Mouse (Mus musculus): ENCODE results near the gene Strip2. TPM values are rescaled to one million over a fixed set of nuclear protein-coding genes. Genes with fewer than 3 reads are reported as not detected.

Strip2 gene
- total RNA-seq, 1 experiment, result 1.3 TPM

DNA sequence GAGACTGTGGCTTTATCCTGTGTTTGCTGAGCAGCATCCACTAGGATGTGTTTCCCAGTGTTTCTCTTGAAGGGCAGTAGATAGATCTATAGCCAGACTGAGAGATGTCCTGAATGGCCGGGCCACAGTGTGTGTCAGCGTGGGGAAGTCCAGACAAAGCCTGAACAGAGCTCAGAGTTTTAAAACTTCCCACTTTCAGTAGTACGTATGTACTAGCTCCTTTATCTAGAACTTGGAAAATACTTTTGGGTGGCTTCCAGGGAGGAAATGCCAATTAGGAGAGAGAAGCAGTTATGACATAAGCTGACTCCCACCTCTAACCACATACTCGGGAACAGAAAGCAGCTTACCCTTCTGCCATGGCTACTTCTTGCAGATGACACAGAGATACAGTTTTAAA lies 23.6 kb downstream of the Strip2 start:
- no peak for DNase-seq (ENCODE audit: low read depth, low spot score)
- in situ Hi-C loops (cut with MboI; ENCODE audit: low sequenced_read_pairs in 2 of 2, unreplicated experiment in 2 of 2), result no loop called here
- H3K9ac ChIP-seq (ENCODE audit: insufficient read depth, low read depth, low read length, poor library complexity, severe bottlenecking), result no peak overlapping the region
- no peaks in the 10 kb centered on the region for H3K36me3 ChIP-seq (ENCODE audit: control insufficient read depth, insufficient read depth, low read length, poor library complexity, severe bottlenecking)
- TF ChIP-seq ZNF384 (IDR thresholded peaks at IDR 0.05; ENCODE audit: low read depth, low read length) (no peak), MAFK (IDR thresholded peaks at IDR 0.05; ENCODE audit: insufficient read depth, low read depth, low read length) (no peak), ZC3H11A (IDR thresholded peaks at IDR 0.05; ENCODE audit: borderline replicate concordance, low read depth, low read length) (no peak), HCFC1 (IDR thresholded peaks at IDR 0.05; ENCODE audit: borderline replicate concordance, insufficient read depth, low read length) (no peak), CHD2 (IDR thresholded peaks at IDR 0.05; ENCODE audit: low read depth, low read length) (no peak)
- no peaks in the 10 kb centered on the region for H3K4me1 ChIP-seq (ENCODE audit: control insufficient read depth in 2 of 2, insufficient read depth in 2 of 2, low read length in 2 of 2, poor library complexity in 1 of 2)
- no peak overlapping the region for H3K27ac ChIP-seq (ENCODE audit: insufficient read depth, low read depth, low read length, poor library complexity, severe bottlenecking)
- H3K4me3 ChIP-seq (ENCODE audit: insufficient read depth in 1 of 2, low read depth in 1 of 2, low read length in 2 of 2, poor library complexity in 1 of 2, severe bottlenecking in 1 of 2), result no peak overlapping the region
- no peaks in the 10 kb centered on the region for H3K9me3 ChIP-seq (ENCODE audit: control insufficient read depth, insufficient read depth, low read depth, low read length)

- in situ Hi-C loops (cut with MboI; ENCODE audit: low sequenced_read_pairs in 2 of 2, unreplicated experiment in 2 of 2), result no loop called here
- Histone ChIP-seq H3K27ac (ENCODE audit: insufficient read depth, low read depth, low read length, poor library complexity, severe bottlenecking) (no peak overlapping the region), H3K4me1 (ENCODE audit: control insufficient read depth in 2 of 2, insufficient read depth in 2 of 2, low read length in 2 of 2, poor library complexity in 1 of 2) (no peaks in the 10 kb centered on the region), H3K4me3 (ENCODE audit: insufficient read depth in 1 of 2, low read depth in 1 of 2, low read length in 2 of 2, poor library complexity in 1 of 2, severe bottlenecking in 1 of 2) (no peak overlapping the region), H3K36me3 (ENCODE audit: control insufficient read depth, insufficient read depth, low read length, poor library complexity, severe bottlenecking) (no peaks in the 10 kb centered on the region), H3K9ac (ENCODE audit: insufficient read depth, low read depth, low read length, poor library complexity, severe bottlenecking) (no peak overlapping the region), H3K9me3 (ENCODE audit: control insufficient read depth, insufficient read depth, low read depth, low read length) (no peaks in the 10 kb centered on the region)
- TF ChIP-seq CHD2 (IDR thresholded peaks at IDR 0.05; ENCODE audit: low read depth, low read length), result no peak
- TF ChIP-seq ZC3H11A (IDR thresholded peaks at IDR 0.05; ENCODE audit: borderline replicate concordance, low read depth, low read length), result no peak
- TF ChIP-seq ZNF384 (IDR thresholded peaks at IDR 0.05; ENCODE audit: low read depth, low read length), result no peak
- TF ChIP-seq HCFC1 (IDR thresholded peaks at IDR 0.05; ENCODE audit: borderline replicate concordance, insufficient read depth, low read length), result no peak
- TF ChIP-seq MAFK (IDR thresholded peaks at IDR 0.05; ENCODE audit: insufficient read depth, low read depth, low read length), result no peak
- DNase-seq (ENCODE audit: low read depth, low spot score), result no peak
Observed at GRCm38 (mm10) chr6:29941036-29941435, 24.2 kb downstream of the Strip2 start.

GRCm38 (mm10) chr6:29944465-29944864 lies 27.7 kb downstream of the Strip2 start:
- Histone ChIP-seq H3K9me3 (ENCODE audit: control insufficient read depth, insufficient read depth, low read depth, low read length) (no peaks in the 10 kb centered on the region), H3K4me3 (ENCODE audit: insufficient read depth in 1 of 2, low read depth in 1 of 2, low read length in 2 of 2, poor library complexity in 1 of 2, severe bottlenecking in 1 of 2) (no peak overlapping the region), H3K9ac (ENCODE audit: insufficient read depth, low read depth, low read length, poor library complexity, severe bottlenecking) (no peak overlapping the region), H3K36me3 (ENCODE audit: control insufficient read depth, insufficient read depth, low read length, poor library complexity, severe bottlenecking) (no peaks in the 10 kb centered on the region), H3K4me1 (ENCODE audit: control insufficient read depth in 2 of 2, insufficient read depth in 2 of 2, low read length in 2 of 2, poor library complexity in 1 of 2) (no peaks in the 10 kb centered on the region), H3K27ac (ENCODE audit: insufficient read depth, low read depth, low read length, poor library complexity, severe bottlenecking) (no peak overlapping the region)
- no peak for DNase-seq (ENCODE audit: low read depth, low spot score)
- no peak for TF ChIP-seq CHD2 (IDR thresholded peaks at IDR 0.05; ENCODE audit: low read depth, low read length)
- no peak for TF ChIP-seq ZC3H11A (IDR thresholded peaks at IDR 0.05; ENCODE audit: borderline replicate concordance, low read depth, low read length)
- no peak for TF ChIP-seq HCFC1 (IDR thresholded peaks at IDR 0.05; ENCODE audit: borderline replicate concordance, insufficient read depth, low read length)
- TF ChIP-seq MAFK (IDR thresholded peaks at IDR 0.05; ENCODE audit: insufficient read depth, low read depth, low read length), result no peak
- TF ChIP-seq ZNF384 (IDR thresholded peaks at IDR 0.05; ENCODE audit: low read depth, low read length), result no peak
- in situ Hi-C loops (cut with MboI; ENCODE audit: low sequenced_read_pairs in 2 of 2, unreplicated experiment in 2 of 2), result no loop called here

GRCm38 (mm10) chr6:29946568-29946967 lies 29.8 kb downstream of the Strip2 start:
- no peak for DNase-seq (ENCODE audit: low read depth, low spot score)
- H3K9me3 ChIP-seq (ENCODE audit: control insufficient read depth, insufficient read depth, low read depth, low read length), result no peaks in the 10 kb centered on the region
- no peak overlapping the region for H3K4me3 ChIP-seq (ENCODE audit: insufficient read depth in 1 of 2, low read depth in 1 of 2, low read length in 2 of 2, poor library complexity in 1 of 2, severe bottlenecking in 1 of 2)
- in situ Hi-C loops (cut with MboI; ENCODE audit: low sequenced_read_pairs in 2 of 2, unreplicated experiment in 2 of 2), result no loop called here
- H3K36me3 ChIP-seq (ENCODE audit: control insufficient read depth, insufficient read depth, low read length, poor library complexity, severe bottlenecking), result no peaks in the 10 kb centered on the region
- TF ChIP-seq ZC3H11A (IDR thresholded peaks at IDR 0.05; ENCODE audit: borderline replicate concordance, low read depth, low read length), result no peak
- TF ChIP-seq MAFK (IDR thresholded peaks at IDR 0.05; ENCODE audit: insufficient read depth, low read depth, low read length), result no peak
- no peak for TF ChIP-seq ZNF384 (IDR thresholded peaks at IDR 0.05; ENCODE audit: low read depth, low read length)
- no peak for TF ChIP-seq CHD2 (IDR thresholded peaks at IDR 0.05; ENCODE audit: low read depth, low read length)
- no peak for TF ChIP-seq HCFC1 (IDR thresholded peaks at IDR 0.05; ENCODE audit: borderline replicate concordance, insufficient read depth, low read length)
- H3K27ac ChIP-seq (ENCODE audit: insufficient read depth, low read depth, low read length, poor library complexity, severe bottlenecking), result no peak overlapping the region
- no peak overlapping the region for H3K9ac ChIP-seq (ENCODE audit: insufficient read depth, low read depth, low read length, poor library complexity, severe bottlenecking)
- H3K4me1 ChIP-seq (ENCODE audit: control insufficient read depth in 2 of 2, insufficient read depth in 2 of 2, low read length in 2 of 2, poor library complexity in 1 of 2), result no peaks in the 10 kb centered on the region

GRCm38 (mm10) chr6:29947823-29948222 lies 31.0 kb downstream of the Strip2 start:
- Histone ChIP-seq H3K36me3 (ENCODE audit: control insufficient read depth, insufficient read depth, low read length, poor library complexity, severe bottlenecking) (no peaks in the 10 kb centered on the region), H3K27ac (ENCODE audit: insufficient read depth, low read depth, low read length, poor library complexity, severe bottlenecking) (no peak overlapping the region), H3K9ac (ENCODE audit: insufficient read depth, low read depth, low read length, poor library complexity, severe bottlenecking) (no peak overlapping the region), H3K4me3 (ENCODE audit: insufficient read depth in 1 of 2, low read depth in 1 of 2, low read length in 2 of 2, poor library complexity in 1 of 2, severe bottlenecking in 1 of 2) (no peak overlapping the region), H3K4me1 (ENCODE audit: control insufficient read depth in 2 of 2, insufficient read depth in 2 of 2, low read length in 2 of 2, poor library complexity in 1 of 2) (no peaks in the 10 kb centered on the region), H3K9me3 (ENCODE audit: control insufficient read depth, insufficient read depth, low read depth, low read length) (no peaks in the 10 kb centered on the region)
- no peak for TF ChIP-seq HCFC1 (IDR thresholded peaks at IDR 0.05; ENCODE audit: borderline replicate concordance, insufficient read depth, low read length)
- no peak for TF ChIP-seq ZC3H11A (IDR thresholded peaks at IDR 0.05; ENCODE audit: borderline replicate concordance, low read depth, low read length)
- no peak for TF ChIP-seq MAFK (IDR thresholded peaks at IDR 0.05; ENCODE audit: insufficient read depth, low read depth, low read length)
- no peak for TF ChIP-seq CHD2 (IDR thresholded peaks at IDR 0.05; ENCODE audit: low read depth, low read length)
- no peak for TF ChIP-seq ZNF384 (IDR thresholded peaks at IDR 0.05; ENCODE audit: low read depth, low read length)
- in situ Hi-C loops (cut with MboI; ENCODE audit: low sequenced_read_pairs in 2 of 2, unreplicated experiment in 2 of 2), result no loop called here
- no peak for DNase-seq (ENCODE audit: low read depth, low spot score)

All from ES-E14 (cell line).